Mouse (Mus musculus) heart, adult 10 weeks (tissue): ENCODE data around the gene Ube4a. TPM values are rescaled to one million over a fixed set of nuclear protein-coding genes. Genes with fewer than 3 reads are reported as not detected.

ENCODE experiments used
- polyA plus RNA-seq: library from polyadenylated mRNA; stranded (reverse); fragments of 350-450 nt; fragmentation: Illumina TruSeq; extraction: RNeasy Lipid Tissue Mini Kit (QIAGEN cat#74804); gene quantifications from one replicate; pipeline ENCODE4 v1.2.3, GENCODE M21; 2014; ENCODE audit warnings: low read depth, low replicate concordance

Gene Ube4a
- 25.2 TPM for polyA plus RNA-seq

DNA sequence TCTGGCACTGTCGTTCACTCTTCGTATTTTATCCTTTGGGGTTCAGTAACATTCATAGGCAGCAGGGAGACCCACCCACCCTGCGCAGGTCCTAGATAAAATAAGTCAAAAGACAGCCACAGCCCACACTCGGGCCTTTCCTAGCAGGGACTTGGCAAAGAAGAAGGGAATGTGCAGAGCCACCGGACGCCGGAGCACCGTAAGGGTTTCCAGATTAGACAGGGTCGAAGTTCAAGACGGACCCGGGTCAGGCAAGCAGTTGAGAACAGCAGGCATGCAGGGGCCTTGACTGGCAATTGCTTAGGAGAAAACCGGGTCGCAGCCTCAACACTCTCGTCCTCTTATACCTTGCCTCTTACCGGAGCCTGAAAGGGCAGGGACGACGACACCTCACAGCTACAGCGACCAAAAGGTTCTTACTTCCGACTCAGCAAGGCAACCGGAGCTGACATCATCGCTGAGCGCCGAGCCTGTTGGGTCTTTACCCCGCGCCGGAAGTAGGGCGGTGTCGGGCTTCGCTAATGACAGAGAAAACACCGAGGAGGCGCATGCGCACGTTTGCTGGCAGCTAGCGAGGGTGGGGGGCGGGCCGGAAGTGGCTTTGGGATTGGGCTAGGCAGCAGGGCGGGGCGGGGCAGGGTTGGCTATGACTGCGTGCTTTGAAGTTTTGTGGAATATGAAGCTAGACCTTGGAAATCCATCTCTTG lies at the start of gene Ube4a:
TSS of gene Ube4a (minus strand) at position 475 of the 707 bp plus-strand sequence.

DNA sequence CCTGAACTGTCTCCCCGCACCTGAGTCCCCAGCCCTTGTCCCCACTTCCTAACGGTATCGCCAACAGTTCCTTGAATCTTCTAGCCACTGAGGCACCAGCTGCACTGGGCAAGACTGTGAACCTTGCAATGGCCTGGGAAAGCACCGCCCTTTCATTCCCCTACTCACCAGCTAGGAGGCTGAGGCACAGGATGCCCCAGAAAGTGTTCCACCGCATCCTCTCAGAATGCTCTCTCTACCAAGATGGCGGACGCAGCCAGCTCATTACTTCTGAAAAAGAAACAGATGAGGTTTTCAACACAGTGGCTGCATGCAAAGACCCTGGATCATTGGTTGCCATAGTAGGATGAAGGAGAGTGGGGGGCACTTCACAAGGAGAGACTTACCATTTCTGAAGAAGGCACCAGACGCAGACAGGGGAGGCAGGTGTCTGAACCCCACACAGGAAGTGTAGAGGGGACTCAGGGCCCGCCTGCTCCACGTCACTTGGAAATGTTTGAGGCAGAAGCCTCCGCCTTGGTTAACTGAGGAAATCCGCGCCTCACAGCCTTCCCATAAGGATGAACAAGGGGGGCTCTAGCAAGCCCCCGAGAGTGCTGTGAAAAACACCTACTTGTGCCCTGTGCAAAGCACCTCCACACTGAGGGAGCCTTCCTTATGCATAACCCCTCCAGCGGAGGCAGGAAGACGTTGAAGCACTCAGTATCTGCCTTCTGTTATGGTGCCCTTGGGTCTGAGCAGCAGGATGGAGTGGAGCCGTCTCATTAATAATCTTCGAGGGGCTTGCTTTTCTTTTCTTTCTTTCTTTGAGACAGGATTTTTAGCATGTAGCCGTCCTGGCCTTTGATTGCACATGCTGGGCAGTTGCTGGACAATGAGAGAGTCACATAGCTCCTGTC lies 44.0 kb upstream of the Ube4a start, which contains the start of gene Cd3e:
TSS of gene Cd3e (minus strand) at position 448 of the 899 bp plus-strand sequence.

DNA sequence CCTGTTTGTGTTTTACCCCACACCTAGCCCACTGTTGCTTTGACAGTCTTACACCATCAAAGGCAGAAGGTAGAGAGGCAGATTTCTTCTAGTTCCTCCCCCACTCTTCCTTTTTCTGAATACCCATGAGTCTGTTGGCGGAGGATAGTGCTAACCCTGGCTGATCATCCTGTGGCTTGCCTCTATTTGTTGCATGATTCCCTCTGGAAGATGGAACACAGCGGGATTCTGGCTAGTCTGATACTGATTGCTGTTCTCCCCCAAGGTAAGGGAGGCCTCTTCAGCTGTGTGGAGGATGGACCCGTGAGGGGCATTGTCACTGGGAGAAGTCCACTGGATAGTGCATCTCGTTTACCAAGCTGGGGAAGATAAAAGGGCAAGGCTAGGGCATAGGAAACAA lies 16.3 kb upstream of the Ube4a start, which contains the start of gene Cd3d:
TSS of gene Cd3d (plus strand) at position 111 of the 400 bp plus-strand sequence.

DNA sequence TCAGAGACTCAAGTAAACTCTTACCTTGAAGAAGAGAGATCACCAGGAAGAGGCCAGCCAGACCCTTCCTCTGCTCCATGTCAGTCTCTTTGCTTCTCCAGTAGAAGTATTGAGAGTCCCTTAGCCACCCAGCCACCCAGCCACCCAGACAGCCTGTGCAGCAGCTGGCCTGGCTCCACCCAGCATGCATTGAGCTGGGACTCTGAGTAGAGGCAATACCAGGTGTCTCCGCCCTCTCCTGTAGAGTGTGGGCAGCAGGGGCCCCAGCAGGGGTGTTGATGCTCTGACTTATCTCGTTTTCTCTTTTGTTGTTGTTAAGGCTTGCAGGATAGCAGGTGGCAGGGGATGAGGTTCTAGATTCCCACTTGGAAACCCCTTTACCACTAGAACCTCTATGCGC lies 14.8 kb upstream of the Ube4a start, which contains the start of gene Cd3g:
TSS of gene Cd3g (minus strand) at position 190 of the 400 bp plus-strand sequence.

DNA sequence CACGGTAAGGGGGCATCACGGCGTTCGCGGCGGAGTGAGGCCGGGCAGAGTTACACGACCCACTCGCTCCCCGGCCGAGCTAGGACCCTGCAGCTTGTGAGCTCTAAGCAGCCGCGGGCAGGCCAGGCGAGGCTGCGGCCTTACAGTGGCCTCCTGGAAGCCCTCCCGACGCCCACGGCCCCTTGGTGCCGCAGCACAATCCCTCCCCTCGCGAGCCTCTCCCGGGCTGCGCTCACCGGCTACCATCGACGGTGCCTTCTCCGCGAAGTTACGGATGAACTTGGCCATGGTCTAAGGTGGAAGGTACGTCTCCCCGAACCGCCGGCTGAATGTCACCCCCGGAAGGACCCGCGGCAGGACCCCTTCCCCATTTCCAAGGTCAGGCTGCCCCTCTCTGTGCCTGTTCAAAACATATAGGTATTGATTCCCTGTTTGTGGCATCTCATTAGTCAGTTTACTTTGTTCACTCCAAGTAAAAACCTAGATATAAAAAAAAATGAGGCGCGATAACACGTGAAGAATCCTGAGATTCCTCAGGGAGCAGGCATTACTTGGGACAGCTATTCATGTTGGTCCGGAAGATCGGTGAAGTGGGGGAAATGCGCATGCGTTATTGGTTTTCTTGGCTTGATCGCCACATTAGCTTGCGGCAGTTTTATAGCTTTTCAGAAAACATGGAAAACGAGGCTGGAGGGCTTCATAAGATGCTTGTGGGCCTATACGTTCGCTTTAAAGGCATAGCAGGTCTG lies 44.9 kb downstream of the Ube4a start, which contains the start of gene Atp5l:
TSS of gene Atp5l (minus strand) at position 369 of the 749 bp plus-strand sequence.

DNA sequence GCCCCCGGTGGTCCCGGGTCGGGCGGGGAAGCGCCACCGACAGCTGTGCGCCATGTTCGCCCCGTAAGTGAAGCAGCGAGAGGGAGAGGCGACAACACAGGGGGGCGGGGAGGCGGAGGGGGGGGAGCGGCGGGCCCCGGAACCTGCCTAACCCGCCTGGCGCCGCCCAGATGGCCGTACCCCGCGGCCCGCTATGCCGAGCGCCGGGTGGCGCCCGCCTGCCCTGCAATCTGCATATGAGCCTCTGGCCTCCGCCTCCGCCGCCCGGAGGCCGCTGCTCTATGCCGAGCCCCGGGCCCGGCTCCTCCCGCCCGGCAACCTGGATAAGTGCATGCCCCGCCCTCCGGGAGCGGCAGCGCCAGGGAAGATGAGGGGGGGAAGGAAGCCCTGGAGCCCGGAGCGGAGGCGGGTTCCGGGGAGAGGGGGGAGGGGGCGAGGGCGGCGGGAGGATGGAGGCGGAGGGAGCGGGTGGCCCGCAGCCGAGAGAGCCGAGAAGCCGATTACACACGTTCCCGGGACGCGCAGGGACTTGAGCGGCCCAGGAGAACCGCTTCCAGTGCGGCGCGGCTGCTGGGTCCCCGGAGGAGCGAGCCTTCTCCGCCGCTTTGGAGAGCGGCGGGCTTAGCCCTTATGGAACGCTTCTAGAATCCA lies 84.1 kb downstream of the Ube4a start, which contains the start of gene Kmt2a:
TSS of gene Kmt2a (minus strand) at position 76 of the 651 bp plus-strand sequence.

Other genes starting within 250 kb of the Ube4a start
- 102 TPM for gene Phldb1, start 230.4 kb downstream of the Ube4a start, polyA plus RNA-seq
- 71.8 TPM for gene Arcn1, start 197.8 kb downstream of the Ube4a start, polyA plus RNA-seq
- 27.7 TPM for gene Ift46, start 197.7 kb downstream of the Ube4a start, polyA plus RNA-seq
- 10.4 TPM for gene Tmem25, start 166.3 kb downstream of the Ube4a start, polyA plus RNA-seq
- not detected for gene Ttc36, start 162.5 kb downstream of the Ube4a start, polyA plus RNA-seq
- gene Kmt2a, start 84.3 kb downstream of the Ube4a start, polyA plus RNA-seq: 13.0 TPM
- gene Atp5l, start 44.9 kb downstream of the Ube4a start, polyA plus RNA-seq: 2,238 TPM
- gene Cd3g, start 14.8 kb upstream of the Ube4a start, polyA plus RNA-seq: not detected
- 0.29 TPM for gene Cd3d, start 16.2 kb upstream of the Ube4a start, polyA plus RNA-seq
- not detected for gene Cd3e, start 44.0 kb upstream of the Ube4a start, polyA plus RNA-seq
- 0.63 TPM for gene Mpzl2, start 74.2 kb upstream of the Ube4a start, polyA plus RNA-seq
- gene Mpzl3, start 89.6 kb upstream of the Ube4a start, polyA plus RNA-seq: 2.0 TPM
- gene Jaml, start 113.6 kb upstream of the Ube4a start, polyA plus RNA-seq: 0.42 TPM
- 0.24 TPM for gene Scn2b, start 152.2 kb upstream of the Ube4a start, polyA plus RNA-seq
- gene Scn4b, start 172.8 kb upstream of the Ube4a start, polyA plus RNA-seq: 13.2 TPM
- gene BC049352, start 216.4 kb upstream of the Ube4a start, polyA plus RNA-seq: not detected
- gene Tmprss4, start 238.5 kb upstream of the Ube4a start, polyA plus RNA-seq: not detected